Mouse (Mus musculus) lung, adult 2 months (tissue): ENCODE measurements around the gene Efcab5.

Experiments
- CTCF ChIP-seq: fragments of 200-500 bp; IDR thresholded peaks from 2 replicates; pipeline ENCODE4 v1.5.1; 2011; ENCODE audit warnings: mild to moderate bottlenecking, low read length, control low read depth; ENCODE audit not compliant: insufficient read depth
- POLR2A ChIP-seq: fragments of 200-500 bp; IDR thresholded peaks from 2 replicates; pipeline ENCODE4 v1.6.1; 2011; ENCODE audit warnings: low read depth, mild to moderate bottlenecking, control low read depth, low read length, borderline replicate concordance; ENCODE audit errors: extremely low read depth

DNA sequence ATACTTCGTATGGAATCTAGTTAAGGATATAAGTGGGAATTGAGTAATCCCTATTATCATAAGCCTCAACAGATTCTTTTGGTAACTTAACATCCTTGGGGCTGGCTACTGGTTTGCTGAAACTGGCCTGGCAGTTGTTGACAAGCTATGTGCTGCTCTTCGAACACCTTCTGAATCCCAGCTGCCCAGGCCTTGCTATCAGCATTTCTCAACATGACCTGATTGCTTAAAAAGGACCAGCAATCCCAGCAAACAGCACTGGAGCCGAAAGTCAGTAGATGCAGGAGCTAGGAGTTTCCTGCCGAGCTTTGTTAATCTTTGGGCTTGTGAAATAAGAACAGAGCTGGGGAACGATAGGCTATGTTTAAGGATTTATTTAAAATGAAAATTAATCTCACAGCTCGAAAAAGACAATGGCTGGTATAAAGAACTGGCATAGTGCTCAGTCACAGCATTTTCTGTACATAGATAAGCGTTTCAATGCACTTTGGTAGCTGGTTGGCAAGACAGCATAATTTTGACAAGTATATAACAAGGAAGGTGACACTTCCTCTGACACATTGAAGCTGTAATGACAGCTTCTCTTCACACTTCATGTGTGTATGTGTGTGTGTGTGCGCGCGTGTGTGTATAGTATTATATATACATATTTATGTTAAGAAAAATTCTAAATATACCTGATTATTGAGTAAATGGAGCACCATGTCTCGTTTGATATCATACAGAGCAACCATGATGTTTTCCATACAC, 6.8 kb upstream of the Efcab5 start:
- TF ChIP-seq CTCF (no peak), POLR2A (no peak)
